Mouse (Mus musculus) lung, embryonic 16.5 days (tissue): ENCODE measurements around the gene Hoxa10. TPM values are rescaled to one million over a fixed set of nuclear protein-coding genes. Genes with fewer than 3 reads are reported as not detected.
A peak's percentile ranks its signal among the peaks of the same experiment; 100 is the strongest.

Experiments
- ATAC-seq: fragments of 200-750 bp; cut with Nextera tagmentation; 2 replicates; pipeline ENCODE4 v1.8.0; 2017; ENCODE audit warnings: low read depth, mild to moderate bottlenecking, moderate library complexity
- H3K27ac ChIP-seq: fragments of 300-500 bp; sonication (generic); 2 replicates; pipeline ENCODE4 v1.5.1; 2014; ENCODE audit warnings: mild to moderate bottlenecking, control low read depth, low read length
- H3K27me3 ChIP-seq: fragments of 300-500 bp; sonication (generic); 2 replicates; pipeline ENCODE4 v1.6.1; 2014; ENCODE audit warnings: low read depth, low read length, mixed read lengths; ENCODE audit not compliant: control insufficient read depth, insufficient read depth
- H3K36me3 ChIP-seq: fragments of 300-500 bp; sonication (generic); 2 replicates; pipeline ENCODE4 v1.6.1; 2014; ENCODE audit warnings: low read length; ENCODE audit not compliant: control insufficient read depth, insufficient read depth
- H3K4me1 ChIP-seq: fragments of 300-500 bp; sonication (generic); replicated peaks from 2 replicates; pipeline ENCODE4 v1.6.1; 2014; ENCODE audit warnings: low read length, mixed read lengths; ENCODE audit not compliant: control insufficient read depth, insufficient read depth
- H3K4me2 ChIP-seq: fragments of 300-500 bp; sonication (generic); 2 replicates; pipeline ENCODE4 v1.6.1; 2014; ENCODE audit warnings: low read depth, low read length, control low read depth
- H3K4me3 ChIP-seq: fragments of 300-500 bp; sonication (generic); 2 replicates; pipeline ENCODE4 v1.5.1; 2014; ENCODE audit warnings: mild to moderate bottlenecking, low read length, control low read depth
- H3K9ac ChIP-seq: fragments of 300-500 bp; sonication (generic); 2 replicates; pipeline ENCODE4 v1.6.1; 2014; ENCODE audit warnings: low read length, control low read depth
- H3K9me3 ChIP-seq: fragments of 300-500 bp; sonication (generic); 2 replicates; pipeline ENCODE4 v1.6.1; 2016; ENCODE audit warnings: low read length; ENCODE audit not compliant: control insufficient read depth
- WGBS: fragments of 180-500 bp; shearing (Covaris S2); extraction: QIAGEN DNeasy Blood & Tissue Kit; methylation state at CpG from one replicate; pipeline ENCODE4 v1.1.7; 2014; 5-methylcytosine and 5-hydroxymethylcytosine counted together
- polyA plus RNA-seq: library from polyadenylated mRNA; unstranded; fragments of >200 nt; fragmentation: Nextera tagmentation; extraction: Ambion mirVana; gene quantifications from 2 replicates; pipeline ENCODE4 v1.2.1, GENCODE M21; 2015

Gene Hoxa10
- polyA plus RNA-seq, 1 experiment from 2014 or later: not detected

DNA sequence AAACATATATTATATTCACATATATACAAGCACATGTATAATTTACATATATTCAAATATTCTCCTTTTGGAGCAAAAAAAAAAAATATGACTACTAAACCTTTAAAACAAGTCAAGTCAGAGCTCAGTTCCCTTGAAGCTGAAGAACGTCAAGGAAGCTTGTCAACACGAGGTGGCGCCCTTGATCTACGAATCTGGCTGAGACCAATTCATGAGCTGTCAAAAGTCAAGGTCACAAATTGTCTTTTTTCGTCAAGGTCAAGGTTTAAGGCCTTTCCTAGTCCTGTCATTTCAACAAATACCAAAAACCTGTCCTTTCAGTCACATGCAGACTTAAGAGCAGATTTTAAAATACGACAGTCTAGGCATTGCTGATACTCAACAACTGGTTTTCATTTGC, 16.3 kb upstream of the Hoxa10 start:
- H3K27ac ChIP-seq: no peak overlapping the region
- H3K9ac ChIP-seq: no peak overlapping the region
- ATAC-seq: no peak
- no peak overlapping the region for H3K4me2 ChIP-seq
- 0% methylated on average over 6 of the region's 6 CpGs for WGBS
- H3K36me3 ChIP-seq: no peaks in the 10 kb centered on the region
- H3K4me1 ChIP-seq: peaks cover 16% of the 10 kb centered on the region; the same call in 1 of the 2 replicates
- H3K9me3 ChIP-seq: no peaks in the 10 kb centered on the region
- no peak overlapping the region for H3K4me3 ChIP-seq
- peaks cover 82% of the 10 kb centered on the region for H3K27me3 ChIP-seq

DNA sequence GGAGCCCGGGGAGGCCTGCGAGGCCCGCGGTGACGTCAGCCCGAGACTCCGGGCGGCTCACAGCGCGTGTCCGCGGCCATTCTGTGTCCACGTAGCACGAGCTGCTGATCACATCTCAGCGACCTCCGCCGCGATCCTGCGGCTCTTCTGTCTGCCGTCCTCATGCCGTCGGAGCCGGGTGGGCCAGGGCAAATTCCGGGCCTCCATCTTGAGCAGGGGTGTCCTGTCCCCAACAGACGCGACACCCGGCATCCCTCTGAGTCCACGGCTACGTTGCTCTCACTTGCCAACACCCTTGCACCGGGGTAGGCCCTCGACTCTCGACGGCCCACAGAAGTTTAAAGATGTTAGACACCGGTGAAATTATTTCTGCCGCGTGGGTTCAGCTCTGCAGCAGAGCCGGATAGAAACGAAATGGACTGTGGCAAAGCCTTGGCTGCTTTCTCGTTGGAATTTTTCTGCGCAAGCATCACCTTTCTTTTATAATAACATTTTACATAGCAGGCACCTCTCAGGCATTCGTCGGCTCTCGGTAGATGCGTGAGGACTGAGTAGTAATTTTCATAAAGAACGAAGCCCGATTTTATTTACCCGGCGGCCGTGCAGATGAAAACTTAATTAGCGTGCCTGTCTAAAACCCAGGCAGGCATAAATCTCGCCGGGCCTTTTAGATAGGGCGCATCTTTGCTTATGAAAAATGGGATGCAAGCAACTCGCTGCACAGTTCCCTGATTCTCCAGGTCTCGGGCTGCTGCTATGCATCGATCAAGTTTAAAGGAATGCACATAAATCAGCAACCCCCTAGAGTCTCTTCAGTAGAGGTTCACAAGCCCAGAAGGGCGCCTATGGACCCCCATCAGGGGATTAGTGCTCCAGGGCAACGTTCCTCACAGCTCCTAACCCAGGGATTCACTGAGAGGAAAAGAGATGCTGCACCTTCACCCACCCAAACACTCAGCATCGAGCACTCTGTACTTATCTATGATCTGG, 13.2 kb upstream of the Hoxa10 start:
- H3K27me3 ChIP-seq: peaks cover 86% of the 10 kb centered on the region
- no peak overlapping the region for H3K4me2 ChIP-seq
- 1% methylated on average over 59 of the region's 59 CpGs for WGBS
- no peak for ATAC-seq
- H3K9ac ChIP-seq: no peak overlapping the region
- H3K36me3 ChIP-seq: no peaks in the 10 kb centered on the region
- H3K4me1 ChIP-seq: 0 out of 2 replicates have a peak, but pooled peaks cover 3% of the 10 kb centered on the region
- no peaks in the 10 kb centered on the region for H3K9me3 ChIP-seq
- H3K4me3 ChIP-seq: peak overlapping the region; percentile 16; the same call in 1 of the 2 replicates
- no peak overlapping the region for H3K27ac ChIP-seq

DNA sequence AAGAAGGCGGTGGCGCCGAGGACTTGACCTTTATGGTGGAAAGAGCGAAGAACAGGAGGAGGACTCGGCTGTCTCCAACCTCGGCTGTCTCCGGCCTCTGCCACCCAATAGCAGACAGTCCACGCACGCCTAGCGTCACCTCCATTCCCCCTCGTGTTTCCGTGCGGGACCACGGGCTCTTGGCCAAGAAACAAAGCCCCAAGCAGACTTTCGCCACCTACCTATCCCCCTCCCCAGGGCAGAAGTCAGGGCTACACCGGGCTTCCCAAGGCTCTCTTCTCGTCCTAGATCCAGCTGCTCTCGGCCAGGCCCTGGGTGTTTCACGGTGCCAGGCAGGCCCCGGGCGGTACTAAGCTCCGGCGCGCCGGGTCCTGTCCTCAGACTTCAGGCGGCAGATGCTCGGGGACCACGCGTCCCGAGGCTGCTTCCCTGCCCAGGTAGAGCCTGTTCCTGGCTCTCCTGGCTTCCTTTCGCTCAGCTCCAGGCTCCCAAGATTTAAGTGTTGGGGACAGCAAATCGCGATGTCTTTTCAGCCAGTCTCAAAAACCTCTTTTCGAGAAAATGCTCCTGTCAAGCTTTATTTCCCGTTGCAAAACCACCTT, 12.2 kb upstream of the Hoxa10 start:
- ATAC-seq: no peak
- 1% methylated on average over 35 of the region's 35 CpGs for WGBS
- H3K9me3 ChIP-seq: no peaks in the 10 kb centered on the region
- peaks cover 86% of the 10 kb centered on the region for H3K27me3 ChIP-seq
- H3K4me2 ChIP-seq: no peak overlapping the region
- 0 out of 2 replicates have a peak, but pooled peaks cover 3% of the 10 kb centered on the region for H3K4me1 ChIP-seq
- H3K36me3 ChIP-seq: no peaks in the 10 kb centered on the region
- no peak overlapping the region for H3K4me3 ChIP-seq
- H3K9ac ChIP-seq: no peak overlapping the region
- no peak overlapping the region for H3K27ac ChIP-seq

DNA sequence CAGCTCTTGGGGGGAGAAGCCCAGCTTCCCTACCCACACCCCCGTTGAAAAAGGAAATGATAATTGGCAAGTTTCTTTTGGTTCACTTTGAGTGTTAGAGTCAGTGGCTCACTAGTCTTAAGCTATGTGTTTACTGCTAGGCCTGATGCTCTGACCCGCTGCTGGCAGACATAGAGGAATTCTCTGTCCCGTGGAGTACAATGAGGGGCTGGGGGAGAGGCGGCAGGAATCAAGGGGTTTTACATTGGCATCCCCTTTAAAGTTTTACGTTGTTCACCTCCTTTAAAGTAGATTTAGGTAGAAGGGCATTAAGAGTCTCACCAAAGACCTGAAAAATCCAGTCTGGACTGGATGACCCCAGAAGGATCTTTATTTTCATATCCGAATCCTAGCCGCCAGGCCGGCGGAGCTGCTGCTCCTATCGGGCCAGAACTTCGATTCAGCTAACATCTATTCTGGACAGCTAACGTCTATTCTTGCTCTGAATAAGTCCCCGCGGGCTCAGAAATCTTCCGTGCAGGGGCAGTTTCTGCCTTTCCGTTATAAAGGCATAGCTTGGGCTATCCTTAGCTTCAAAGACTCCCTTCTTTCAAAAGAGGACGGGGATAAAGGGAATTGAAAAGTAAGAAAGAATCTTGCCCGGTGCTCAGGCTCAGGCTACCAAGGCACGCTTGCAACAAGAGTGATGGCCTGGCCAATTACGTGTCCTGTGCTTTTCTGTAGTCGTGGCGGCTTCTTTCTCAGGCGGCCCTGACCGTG, 11.5 kb upstream of the Hoxa10 start:
- H3K4me2 ChIP-seq: no peak overlapping the region
- no peak overlapping the region for H3K27ac ChIP-seq
- ATAC-seq: no peak
- peaks cover 86% of the 10 kb centered on the region for H3K27me3 ChIP-seq
- 0 out of 2 replicates have a peak, but pooled peaks cover 3% of the 10 kb centered on the region for H3K4me1 ChIP-seq
- H3K36me3 ChIP-seq: no peaks in the 10 kb centered on the region
- no peaks in the 10 kb centered on the region for H3K9me3 ChIP-seq
- WGBS: 5% methylated on average over 24 of the region's 24 CpGs
- no peak overlapping the region for H3K4me3 ChIP-seq
- H3K9ac ChIP-seq: no peak overlapping the region

DNA sequence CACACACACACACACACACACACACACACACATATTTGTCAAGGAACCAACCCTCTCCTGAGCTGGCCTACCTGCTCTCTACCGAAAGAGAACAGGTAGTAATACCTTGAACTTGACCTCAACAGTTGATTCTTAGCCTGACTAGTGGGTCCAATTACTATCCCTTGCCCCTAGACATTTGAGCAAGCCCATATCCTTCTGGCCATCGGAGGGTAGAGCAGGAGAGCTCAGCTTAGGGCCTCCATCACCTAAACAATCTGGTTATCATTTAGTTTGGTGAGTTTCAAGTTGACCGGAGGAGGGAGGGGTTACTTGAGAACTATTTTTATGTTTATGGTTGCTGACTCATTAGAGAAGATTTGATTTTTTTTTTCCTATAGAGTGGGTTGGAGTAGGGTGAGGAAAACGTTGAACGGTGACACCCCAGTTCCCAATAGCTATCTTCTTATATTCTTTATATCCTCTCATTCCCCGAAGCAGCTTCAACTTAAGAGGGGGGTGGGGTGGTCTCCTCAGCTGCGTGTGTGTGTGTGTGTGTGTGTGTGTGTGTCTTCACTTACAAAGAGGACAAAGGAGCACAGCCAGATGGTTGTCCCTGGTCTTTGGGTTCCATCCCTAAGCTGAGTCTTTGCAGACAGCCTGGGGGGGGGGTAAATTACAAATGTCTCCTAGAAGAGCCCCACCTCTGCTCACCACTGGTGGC, 10.7 kb upstream of the Hoxa10 start:
- no peak overlapping the region for H3K9ac ChIP-seq
- 0 out of 2 replicates have a peak, but pooled peaks cover 3% of the 10 kb centered on the region for H3K4me1 ChIP-seq
- H3K36me3 ChIP-seq: no peaks in the 10 kb centered on the region
- H3K9me3 ChIP-seq: no peaks in the 10 kb centered on the region
- 14% methylated on average over 7 of the region's 7 CpGs for WGBS
- no peak overlapping the region for H3K4me3 ChIP-seq
- peaks cover 88% of the 10 kb centered on the region for H3K27me3 ChIP-seq
- H3K27ac ChIP-seq: no peak overlapping the region
- no peak overlapping the region for H3K4me2 ChIP-seq
- ATAC-seq: no peak

DNA sequence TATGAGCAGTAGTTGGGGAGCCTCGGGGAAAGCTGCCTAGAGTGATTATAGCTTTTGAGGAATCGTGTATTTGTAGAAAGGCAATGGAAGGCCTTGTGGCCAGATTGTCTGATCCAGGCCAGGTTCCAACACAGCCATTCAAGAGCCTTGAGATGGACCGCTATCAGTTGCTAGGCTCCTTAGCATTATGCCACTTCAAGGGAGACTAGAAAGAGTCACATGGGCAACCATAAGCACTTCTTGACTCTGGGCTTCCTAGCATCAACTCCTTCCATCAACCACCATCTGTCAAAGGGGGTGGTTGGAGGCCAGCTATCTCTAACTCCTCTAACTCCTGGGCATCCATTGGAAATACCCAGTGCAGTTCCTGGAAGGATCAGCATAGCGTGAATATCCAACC, 9.2 kb upstream of the Hoxa10 start:
- Histone ChIP-seq H3K27me3 (peaks cover 92% of the 10 kb centered on the region), H3K4me1 (0 out of 2 replicates have a peak, but pooled peaks cover 5% of the 10 kb centered on the region), H3K4me3 (no peak overlapping the region), H3K9ac (no peak overlapping the region), H3K4me2 (no peak overlapping the region), H3K9me3 (no peaks in the 10 kb centered on the region), H3K27ac (no peak overlapping the region), H3K36me3 (no peaks in the 10 kb centered on the region)
- under 1% methylated on average over 4 of the region's 4 CpGs for WGBS
- ATAC-seq: no peak

DNA sequence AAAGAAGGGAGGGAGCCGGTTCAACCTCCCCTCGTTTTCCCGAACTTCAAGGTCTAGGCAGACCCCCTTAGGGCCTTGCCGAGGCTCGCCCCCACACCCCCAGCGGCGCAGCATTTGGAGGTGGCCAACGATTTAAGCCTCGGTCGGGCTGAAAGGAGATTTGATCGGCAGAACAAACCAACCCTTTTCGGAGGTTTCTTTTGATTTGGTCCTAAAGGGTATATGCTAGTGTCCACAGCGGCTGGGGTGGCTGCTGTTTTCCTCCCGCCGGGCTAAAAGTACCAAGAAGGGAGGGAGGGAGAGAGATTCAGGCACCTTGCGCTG, 8.7 kb upstream of the Hoxa10 start:
- Histone ChIP-seq H3K4me2 (no peak overlapping the region), H3K9ac (no peak overlapping the region), H3K9me3 (no peaks in the 10 kb centered on the region), H3K36me3 (no peaks in the 10 kb centered on the region), H3K4me1 (0 out of 2 replicates have a peak, but pooled peaks cover 5% of the 10 kb centered on the region), H3K27ac (no peak overlapping the region), H3K4me3 (0 out of 2 replicates have a peak overlapping the region, but pooled peaks have one; percentile 10), H3K27me3 (peaks cover 95% of the 10 kb centered on the region)
- WGBS: under 1% methylated on average over 16 of the region's 16 CpGs
- no peak for ATAC-seq

DNA sequence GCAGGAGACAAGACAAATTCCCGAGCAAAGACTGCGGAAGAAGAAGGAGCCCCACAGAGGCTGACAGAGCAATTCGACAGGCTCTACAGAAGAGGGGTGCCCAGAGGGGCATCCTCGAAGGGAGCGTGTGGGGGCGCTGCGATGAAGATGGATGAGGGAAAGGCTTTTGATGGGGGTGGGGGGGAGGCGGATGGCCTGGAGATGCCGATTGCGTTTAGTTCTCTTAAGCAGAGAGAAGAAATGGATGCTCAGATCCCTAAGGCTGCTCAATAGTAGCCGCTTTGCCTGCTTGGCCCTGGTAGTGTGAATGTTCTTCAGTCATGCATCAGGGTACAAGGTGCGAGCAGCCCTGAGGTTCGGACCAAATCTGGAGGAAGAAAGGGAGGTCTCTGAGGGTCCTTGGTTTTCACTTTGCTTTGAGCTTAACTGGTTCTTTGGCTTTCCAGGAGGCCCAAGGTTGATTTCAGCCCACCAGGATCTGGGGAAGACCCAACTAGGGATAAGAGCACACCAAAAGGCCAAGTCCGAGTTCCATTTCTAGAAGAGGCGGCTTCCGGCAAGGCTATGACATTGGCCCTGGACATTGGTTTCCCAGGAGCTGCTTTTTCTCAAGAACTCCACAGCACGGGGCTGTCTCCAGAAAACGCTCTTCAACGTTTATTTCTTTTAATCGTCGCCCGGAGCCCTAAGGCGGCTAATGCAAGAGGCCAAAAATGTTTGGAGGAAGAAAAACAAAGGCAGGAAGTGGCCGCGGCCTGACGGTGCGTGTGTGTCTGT, 8.2 kb upstream of the Hoxa10 start:
- no peaks in the 10 kb centered on the region for H3K9me3 ChIP-seq
- H3K4me2 ChIP-seq: no peak overlapping the region
- H3K4me1 ChIP-seq: 0 out of 2 replicates have a peak, but pooled peaks cover 5% of the 10 kb centered on the region
- no peak for ATAC-seq
- no peak overlapping the region for H3K27ac ChIP-seq
- peaks cover 96% of the 10 kb centered on the region for H3K27me3 ChIP-seq
- H3K36me3 ChIP-seq: no peaks in the 10 kb centered on the region
- H3K9ac ChIP-seq: no peak overlapping the region
- H3K4me3 ChIP-seq: 0 out of 2 replicates have a peak overlapping the region, but pooled peaks have one; percentile 10
- 1% methylated on average over 27 of the region's 27 CpGs for WGBS
